Mouse (Mus musculus) bone marrow, adult 2 months (tissue): ENCODE data around the gene Arhgap6.

Experiments
- CTCF ChIP-seq: fragments of 200-500 bp; IDR thresholded peaks from 2 replicates; pipeline ENCODE4 v1.5.1; 2011; ENCODE audit warnings: low read length, control low read depth; ENCODE audit not compliant: control insufficient read depth, insufficient read depth
- POLR2A ChIP-seq: fragments of 200-500 bp; IDR thresholded peaks from 2 replicates; pipeline ENCODE4 v1.6.1; 2011; ENCODE audit warnings: low read depth, mild to moderate bottlenecking, control low read depth, low read length, borderline replicate concordance; ENCODE audit not compliant: control insufficient read depth

GRCm38 (mm10) chrX:169338213-169338612, 543.3 kb downstream of the Arhgap6 start:
- TF ChIP-seq POLR2A (no peak), CTCF (no peak)
